Mouse (Mus musculus) thymus, adult 2 months (tissue): ENCODE measurements around the gene Nes. TPM values are rescaled to one million over a fixed set of nuclear protein-coding genes. Genes with fewer than 3 reads are reported as not detected.

Experiments used
- DNase-seq: peaks from one replicate; pipeline ENCODE4 v3.0.0; 2021
- H3K27ac ChIP-seq: fragments of 200-500 bp; 2 replicates; pipeline ENCODE4 v1.5.1; 2012; ENCODE audit warnings: low read length, control low read depth; ENCODE audit not compliant: control insufficient read depth, insufficient read depth
- H3K27me3 ChIP-seq: fragments of 200-500 bp; 2 replicates; pipeline ENCODE4 v1.6.1; 2012; ENCODE audit warnings: mild to moderate bottlenecking, low read length, moderate library complexity, mixed read lengths; ENCODE audit not compliant: control insufficient read depth, insufficient read depth
- H3K36me3 ChIP-seq: fragments of 200-500 bp; 2 replicates; pipeline ENCODE4 v1.6.1; 2012; ENCODE audit warnings: mild to moderate bottlenecking, low read length, moderate library complexity; ENCODE audit not compliant: control insufficient read depth, insufficient read depth
- H3K4me1 ChIP-seq: fragments of 200-500 bp; replicated peaks from 2 replicates; pipeline ENCODE4 v1.6.1; 2012; ENCODE audit warnings: low read length; ENCODE audit not compliant: control insufficient read depth, insufficient read depth
- H3K4me3 ChIP-seq: fragments of 200-500 bp; 2 replicates; pipeline ENCODE4 v1.5.1; 2012; ENCODE audit warnings: mild to moderate bottlenecking, low read length, control low read depth, moderate library complexity; ENCODE audit not compliant: control insufficient read depth, insufficient read depth
- CTCF ChIP-seq: fragments of 200-500 bp; IDR thresholded peaks from 2 replicates; pipeline ENCODE4 v1.5.1; 2012; ENCODE audit warnings: mild to moderate bottlenecking, control low read depth, low read length, moderate library complexity, borderline replicate concordance; ENCODE audit not compliant: control insufficient read depth, poor library complexity, insufficient read depth; ENCODE audit errors: extremely low read depth
- POLR2A ChIP-seq: fragments of 200-500 bp; IDR thresholded peaks from 2 replicates; pipeline ENCODE4 v1.6.1; 2012; ENCODE audit warnings: mild to moderate bottlenecking, low read length, control low read depth, moderate library complexity; ENCODE audit not compliant: control insufficient read depth, poor library complexity, insufficient read depth; ENCODE audit errors: extremely low read depth
- WGBS: fragments of 180-500 bp; shearing (Covaris S2); methylation state at CpG from one replicate; pipeline ENCODE4 v1.1.7; 2018; 5-methylcytosine and 5-hydroxymethylcytosine counted together
- polyA plus RNA-seq: library from polyadenylated mRNA; depleted of rRNA; stranded (reverse); fragments of >200 nt; gene quantifications from 2 replicates; pipeline ENCODE4 v1.2.3, GENCODE M21; 2012; rRNA removed

The Nes gene
- polyA plus RNA-seq: 1.1 and 1.3 TPM in 2 replicates

- Histone ChIP-seq H3K36me3 (no peaks in the 10 kb centered on the region), H3K27me3 (peaks cover 25% of the 10 kb centered on the region; the same call in 1 of the 2 replicates), H3K4me1 (peaks cover 14% of the 10 kb centered on the region), H3K27ac (no peak within 1 kb of the TSS), H3K4me3 (peak within 1 kb of the TSS; percentile 19; the same call in 1 of the 2 replicates)
- WGBS: 3% methylated on average over 44 of the region's 44 CpGs
- peak; percentile 24 for DNase-seq
- TF ChIP-seq POLR2A (no peak), CTCF (no peak)
Measured at GRCm38 (mm10) chr3:87970939-87971488, at the start of gene Nes. Nes (plus strand) TSS chr3:87971078.

- H3K36me3 ChIP-seq: peaks cover 33% of the 10 kb centered on the region
Measured at GRCm38 (mm10) chr3:87924996-87925395, 45.9 kb upstream of the Nes start.

GRCm38 (mm10) chr3:87927452-87927851, 43.4 kb upstream of the Nes start:
- Histone ChIP-seq H3K4me3 (no peak overlapping the region), H3K27me3 (no peaks in the 10 kb centered on the region), H3K27ac (no peak overlapping the region), H3K4me1 (peaks cover 7% of the 10 kb centered on the region), H3K36me3 (peaks cover 32% of the 10 kb centered on the region)
- TF ChIP-seq POLR2A: no peak
- TF ChIP-seq CTCF: no peak
- WGBS: 95% methylated on average over 5 of the region's 5 CpGs
- no peak for DNase-seq

More at GRCm38 (mm10) chr3:87924996-87925395, 45.9 kb upstream of the Nes start:
- no peak for TF ChIP-seq POLR2A
- TF ChIP-seq CTCF: no peak
- Histone ChIP-seq H3K4me3 (no peak overlapping the region), H3K27me3 (no peaks in the 10 kb centered on the region), H3K4me1 (peaks cover 4% of the 10 kb centered on the region), H3K27ac (no peak overlapping the region)
- 97% methylated on average over 7 of the region's 7 CpGs for WGBS
- DNase-seq: no peak

GRCm38 (mm10) chr3:87929341-87930077, 41.4 kb upstream of the Nes start:
- peaks cover 17% of the 10 kb centered on the region for H3K36me3 ChIP-seq
- TF ChIP-seq CTCF: no peak
- TF ChIP-seq POLR2A: no peak
- peak overlapping the region; percentile 23; the same call in 1 of the 2 replicates for H3K27ac ChIP-seq
- no peak for DNase-seq
- WGBS: 2% methylated on average over 26 of the region's 26 CpGs
- H3K4me3 ChIP-seq: peak overlapping the region; percentile 96
- no peaks in the 10 kb centered on the region for H3K27me3 ChIP-seq
- peaks cover 7% of the 10 kb centered on the region for H3K4me1 ChIP-seq

DNA sequence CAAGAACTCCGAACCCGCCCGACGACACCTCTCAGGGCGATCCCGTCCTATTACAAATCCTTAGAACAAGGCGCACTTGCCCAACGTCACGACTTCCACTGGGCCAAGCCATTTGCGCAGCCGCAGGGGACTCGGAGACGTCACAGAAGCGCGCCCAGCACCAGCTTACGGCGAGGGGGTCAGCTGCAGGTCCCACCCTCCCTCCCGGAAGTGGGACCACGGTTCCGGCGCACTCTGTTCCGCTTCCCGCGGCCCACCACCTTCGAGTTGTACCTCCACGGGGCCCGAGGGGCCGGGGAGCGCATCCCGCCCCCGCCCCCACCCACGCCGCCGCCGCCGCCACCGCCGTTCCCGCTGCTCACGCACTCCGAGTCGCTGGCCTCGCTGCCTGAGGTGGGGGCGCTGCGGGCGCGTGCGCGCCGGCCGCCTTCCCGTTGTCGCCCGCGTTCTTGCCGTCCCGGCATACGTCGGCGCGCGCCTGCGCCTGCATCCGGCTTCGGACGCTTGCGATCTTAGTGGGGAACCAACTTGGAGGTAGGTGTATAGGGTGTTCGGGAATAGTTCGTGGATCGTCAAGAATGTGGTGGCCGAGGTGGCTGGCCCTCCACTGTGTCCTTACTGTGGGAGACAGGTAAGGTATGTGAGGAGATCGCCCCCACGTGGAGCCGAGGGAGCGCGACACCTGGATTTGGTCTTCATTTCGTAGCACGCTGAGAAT, 40.6 kb upstream of the Nes start, which contains the start of the genes Isg20l2 and Rrnad1:
Gene Isg20l2 (plus strand): TSS at position 237 of the 718 bp plus-strand sequence.
Gene Rrnad1 (minus strand): TSS at position 640 of the 718 bp plus-strand sequence.
- no peaks in the 10 kb centered on the region for H3K27me3 ChIP-seq
- peak; percentile 95 for DNase-seq
- peak within 1 kb of the TSS; percentile 34; the same call in 1 of the 2 replicates for H3K27ac ChIP-seq
- H3K4me3 ChIP-seq: peak within 1 kb of the TSS; percentile 96
- peaks cover 7% of the 10 kb centered on the region for H3K4me1 ChIP-seq
- under 1% methylated on average over 75 of the region's 78 CpGs for WGBS
- TF ChIP-seq CTCF (peak; percentile 83), POLR2A (peak; percentile 62; the same call in 1 of the 2 replicates)
- peaks cover 12% of the 10 kb centered on the region for H3K36me3 ChIP-seq

- DNase-seq: no peak
- Histone ChIP-seq H3K4me1 (peaks cover 7% of the 10 kb centered on the region), H3K36me3 (peaks cover 38% of the 10 kb centered on the region), H3K27me3 (no peaks in the 10 kb centered on the region), H3K27ac (no peak overlapping the region), H3K4me3 (no peak overlapping the region)
- WGBS: 94% methylated on average over 5 of the region's 5 CpGs
- TF ChIP-seq POLR2A: no peak
- no peak for TF ChIP-seq CTCF
Measured at GRCm38 (mm10) chr3:87934026-87934425, 36.9 kb upstream of the Nes start.
